Mouse (Mus musculus) lung, postnatal 0 days (tissue): ENCODE results near the gene Cd109. TPM values are rescaled to one million over a fixed set of nuclear protein-coding genes. Genes with fewer than 3 reads are reported as not detected.

Experiments
- ATAC-seq: fragments of 200-750 bp; cut with Nextera tagmentation; 2 replicates; pipeline ENCODE4 v1.8.0; 2017; ENCODE audit warnings: moderate library complexity
- DNase-seq: peaks from one replicate; pipeline ENCODE4 v3.0.0-alpha.2; 2016; ENCODE audit warnings: low spot score
- H3K27ac ChIP-seq: fragments of 300-500 bp; sonication (generic); 2 replicates; pipeline ENCODE4 v1.5.1; 2014; ENCODE audit warnings: antibody characterized with exemption, mild to moderate bottlenecking, low read length, mixed read lengths
- H3K27me3 ChIP-seq: fragments of 300-500 bp; sonication (generic); replicated peaks from 2 replicates; pipeline ENCODE4 v1.6.1; 2014; ENCODE audit warnings: low read length, mixed read lengths; ENCODE audit not compliant: insufficient read depth
- H3K36me3 ChIP-seq: fragments of 300-500 bp; sonication (generic); 2 replicates; pipeline ENCODE4 v1.6.1; 2014; ENCODE audit warnings: low read length, mixed read lengths; ENCODE audit not compliant: insufficient read depth
- H3K4me1 ChIP-seq: fragments of 300-500 bp; sonication (generic); 2 replicates; pipeline ENCODE4 v1.6.1; 2014; ENCODE audit warnings: antibody characterized with exemption, low read depth, low read length, mixed read lengths; ENCODE audit not compliant: insufficient read depth
- H3K4me2 ChIP-seq: fragments of 300-500 bp; sonication (generic); replicated peaks from 2 replicates; pipeline ENCODE4 v1.6.1; 2014; ENCODE audit warnings: low read depth, mild to moderate bottlenecking, low read length, moderate library complexity, mixed read lengths
- H3K4me3 ChIP-seq: fragments of 300-500 bp; sonication (generic); 2 replicates; pipeline ENCODE4 v1.5.1; 2014; ENCODE audit warnings: low read depth, low read length
- H3K9ac ChIP-seq: fragments of 300-500 bp; sonication (generic); replicated peaks from 2 replicates; pipeline ENCODE4 v1.6.1; 2014; ENCODE audit warnings: low read depth, mild to moderate bottlenecking
- H3K9me3 ChIP-seq: fragments of 300-500 bp; sonication (generic); 2 replicates; pipeline ENCODE4 v1.6.1; 2016; ENCODE audit warnings: low read length, mixed read lengths
- CTCF ChIP-seq: IDR thresholded peaks from 2 replicates; pipeline ENCODE4 v1.5.1; 2016; ENCODE audit warnings: antibody characterized with exemption, mild to moderate bottlenecking
- EP300 ChIP-seq: IDR thresholded peaks from 2 replicates; pipeline ENCODE4 v1.6.1; 2016; ENCODE audit warnings: antibody characterized with exemption, mild to moderate bottlenecking, control low read depth
- WGBS: fragments of 180-500 bp; shearing (Covaris S2); extraction: QIAGEN DNeasy Blood & Tissue Kit; methylation state at CpG from one replicate; pipeline ENCODE4 v1.1.7; 2014; 5-methylcytosine and 5-hydroxymethylcytosine counted together
- polyA plus RNA-seq: library from polyadenylated mRNA; unstranded; fragments of >200 nt; fragmentation: Nextera tagmentation; extraction: Ambion mirVana; gene quantifications from 2 replicates; pipeline ENCODE4 v1.2.1, GENCODE M21; 2015

The Cd109 gene
- polyA plus RNA-seq, 1 experiment from 2014 or later = 2.7 TPM

DNA sequence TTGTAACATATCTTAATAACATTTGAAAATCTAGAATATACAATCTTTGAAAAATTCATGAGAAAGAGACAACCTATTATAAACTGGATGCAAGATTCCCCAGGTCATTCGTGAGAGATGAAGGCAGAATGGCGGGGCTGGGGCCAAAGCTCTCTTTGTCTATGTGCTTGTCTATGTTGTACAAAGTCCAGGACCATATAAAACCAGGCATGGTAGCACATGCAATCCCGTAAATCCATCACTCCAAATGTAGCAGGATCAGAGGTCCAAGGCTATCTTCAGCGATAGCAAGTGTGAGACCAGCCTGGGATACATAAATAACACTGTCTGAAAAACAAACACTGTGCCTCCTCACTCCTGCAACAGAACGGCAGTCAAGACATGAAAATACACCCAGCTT, 15.4 kb upstream of the Cd109 start:
- 71% methylated on average over 5 of the region's 5 CpGs for whole genome bisulfite sequencing
- no peak overlapping the region for H3K4me3 ChIP-seq
- no peaks in the 10 kb centered on the region for H3K27me3 ChIP-seq
- no peak overlapping the region for H3K4me2 ChIP-seq
- H3K27ac ChIP-seq = no peak overlapping the region
- no peaks in the 10 kb centered on the region for H3K9me3 ChIP-seq
- H3K9ac ChIP-seq = no peak overlapping the region
- no peaks in the 10 kb centered on the region for H3K36me3 ChIP-seq
- no peak for TF ChIP-seq EP300
- DNase-seq (no peak), ATAC-seq (no peak)
- H3K4me1 ChIP-seq = no peaks in the 10 kb centered on the region

GRCm38 (mm10) chr9:78601046-78601730, 14.2 kb upstream of the Cd109 start:
- no peaks in the 10 kb centered on the region for H3K27me3 ChIP-seq
- no peaks in the 10 kb centered on the region for H3K36me3 ChIP-seq
- 45% methylated on average over 4 of the region's 4 CpGs for WGBS
- ATAC-seq = no peak
- no peak for TF ChIP-seq EP300
- peak; percentile 68 for TF ChIP-seq CTCF
- no peaks in the 10 kb centered on the region for H3K9me3 ChIP-seq
- no peak overlapping the region for H3K4me3 ChIP-seq
- no peak overlapping the region for H3K4me2 ChIP-seq
- H3K4me1 ChIP-seq = no peaks in the 10 kb centered on the region
- no peak overlapping the region for H3K27ac ChIP-seq
- H3K9ac ChIP-seq = no peak overlapping the region
- peak; percentile 39 for DNase-seq

DNA sequence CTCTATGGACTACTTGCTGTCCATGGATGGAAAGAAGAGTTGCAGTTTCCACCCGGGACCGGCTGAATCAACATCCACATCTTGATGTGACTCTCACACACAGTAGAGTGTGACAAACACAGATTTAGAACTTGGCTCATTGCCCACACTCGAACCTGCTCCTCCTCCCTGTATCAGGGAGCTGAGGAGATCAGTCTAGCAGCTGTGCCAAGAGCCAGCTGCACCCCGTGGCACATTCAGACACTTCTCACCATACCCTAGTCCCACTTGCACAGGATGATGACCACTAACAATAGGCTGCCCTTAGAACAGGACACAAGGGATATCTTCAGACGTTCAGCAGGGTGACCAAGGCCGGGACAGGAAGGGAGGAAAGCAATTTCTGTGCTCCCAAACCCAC, 1.1 kb upstream of the Cd109 start:
- no peaks in the 10 kb centered on the region for H3K36me3 ChIP-seq
- WGBS = 22% methylated on average over 6 of the region's 6 CpGs
- no peak overlapping the region for H3K27ac ChIP-seq
- H3K4me3 ChIP-seq = no peak overlapping the region
- no peak overlapping the region for H3K9ac ChIP-seq
- H3K27me3 ChIP-seq = no peaks in the 10 kb centered on the region; the same call in 1 of the 2 replicates
- TF ChIP-seq EP300 (no peak), CTCF (no peak)
- H3K9me3 ChIP-seq = no peaks in the 10 kb centered on the region
- DNase-seq = no peak
- H3K4me1 ChIP-seq = no peaks in the 10 kb centered on the region; the same call in 1 of the 2 replicates
- ATAC-seq = no peak
- H3K4me2 ChIP-seq = no peak overlapping the region

DNA sequence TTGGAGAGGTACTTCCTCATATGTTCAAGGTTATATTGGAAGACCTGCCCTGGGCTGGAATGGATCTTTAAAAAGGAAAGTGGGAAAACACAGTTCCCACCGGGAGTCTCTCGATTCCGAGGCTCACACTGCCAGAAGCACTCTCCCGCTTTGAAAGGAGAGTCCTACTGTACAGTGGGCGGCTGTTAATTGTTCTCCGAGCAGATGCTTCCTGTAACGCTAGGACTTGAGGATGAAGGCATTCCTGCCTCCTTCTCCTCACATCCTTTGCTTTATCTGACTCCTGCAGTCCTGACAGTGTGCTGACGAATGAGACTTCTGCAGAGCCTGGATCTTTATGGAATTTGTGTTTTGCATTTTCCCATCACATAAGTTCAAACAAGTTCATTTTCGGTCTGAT, 3.9 kb downstream of the Cd109 start:
- Histone ChIP-seq H3K4me2 (no peak overlapping the region), H3K4me3 (no peak overlapping the region), H3K4me1 (no peaks in the 10 kb centered on the region; the same call in 1 of the 2 replicates), H3K9me3 (no peaks in the 10 kb centered on the region), H3K9ac (no peak overlapping the region), H3K27ac (no peak overlapping the region), H3K36me3 (no peaks in the 10 kb centered on the region), H3K27me3 (no peaks in the 10 kb centered on the region; the same call in 1 of the 2 replicates)
- DNase-seq = peak; percentile 55
- peak; percentile 69 for ATAC-seq
- TF ChIP-seq CTCF = no peak
- TF ChIP-seq EP300 = no peak
- 50% methylated on average over 9 of the region's 9 CpGs for WGBS

GRCm38 (mm10) chr9:78623301-78623747, 8.0 kb downstream of the Cd109 start:
- Histone ChIP-seq H3K9me3 (no peaks in the 10 kb centered on the region), H3K4me3 (no peak overlapping the region), H3K4me1 (no peaks in the 10 kb centered on the region), H3K27ac (no peak overlapping the region), H3K36me3 (no peaks in the 10 kb centered on the region), H3K9ac (no peak overlapping the region), H3K27me3 (no peaks in the 10 kb centered on the region), H3K4me2 (no peak overlapping the region)
- TF ChIP-seq EP300 (peak; percentile 60; the same call in 1 of the 2 replicates), CTCF (no peak)
- ATAC-seq (peak; percentile 58), DNase-seq (peak; percentile 45)
- WGBS = 71% methylated on average over 10 of the region's 10 CpGs

- no peaks in the 10 kb centered on the region for H3K9me3 ChIP-seq
- H3K4me3 ChIP-seq = no peak overlapping the region
- H3K27ac ChIP-seq = no peak overlapping the region
- no peaks in the 10 kb centered on the region for H3K4me1 ChIP-seq
- no peak overlapping the region for H3K9ac ChIP-seq
- TF ChIP-seq CTCF = peak; percentile 59
- TF ChIP-seq EP300 = no peak
- DNase-seq (peak; percentile 19), ATAC-seq (peak; percentile 56; the same call in 1 of the 2 replicates)
- 56% methylated on average over 6 of the region's 6 CpGs for WGBS
- no peak overlapping the region for H3K4me2 ChIP-seq
- H3K27me3 ChIP-seq = no peaks in the 10 kb centered on the region
- no peaks in the 10 kb centered on the region for H3K36me3 ChIP-seq
Observed at GRCm38 (mm10) chr9:78629991-78630390, 14.6 kb downstream of the Cd109 start.
